Mouse (Mus musculus): ENCODE data around the gene Snupn.
A peak's percentile ranks its signal among the peaks of the same experiment; 100 is the strongest.

Gene Snupn

GRCm38 (mm10) chr9:57003011-57003410 is 52.3 kb downstream of the Snupn start:
- no peak for DNase-seq (ENCODE audit: low read depth, low spot score)

GRCm38 (mm10) chr9:57012393-57012792 is 61.7 kb downstream of the Snupn start:
- no peak for DNase-seq (ENCODE audit: low read depth, low spot score)

GRCm38 (mm10) chr9:57012895-57013294 is 62.2 kb downstream of the Snupn start:
- no peak for DNase-seq (ENCODE audit: low read depth, low spot score)

GRCm38 (mm10) chr9:57013756-57014155 is 63.1 kb downstream of the Snupn start:
- DNase-seq (ENCODE audit: low read depth, low spot score): no peak

GRCm38 (mm10) chr9:57014766-57015165 is 64.1 kb downstream of the Snupn start:
- peak; percentile 19 for DNase-seq (ENCODE audit: low read depth, low spot score)

GRCm38 (mm10) chr9:57017631-57018030 is 67.0 kb downstream of the Snupn start:
- DNase-seq (ENCODE audit: low read depth, low spot score): no peak

- DNase-seq (ENCODE audit: low read depth, low spot score): no peak
Observed at GRCm38 (mm10) chr9:57031756-57032155, 81.1 kb downstream of the Snupn start.
